Mouse (Mus musculus) embryonic facial prominence, embryonic 14.5 days (tissue): Measurements from ENCODE around the gene Arxes2. TPM values are rescaled to one million over a fixed set of nuclear protein-coding genes. Genes with fewer than 3 reads are reported as not detected.
"Not testable (repeated sequence)": the region's sequence is repeated elsewhere in the genome, so short reads cannot be mapped to it uniquely, and the experiment has no call there.

Experiments
- ATAC-seq: fragments of 200-750 bp; cut with Nextera tagmentation; 2 replicates; pipeline ENCODE4 v1.8.0; 2017; ENCODE audit warnings: low read depth, moderate number of reproducible peaks, moderate TSS enrichment
- DNase-seq: peaks from one replicate; pipeline ENCODE4 v3.0.0-alpha.2; 2015; ENCODE audit warnings: low spot score
- H3K27ac ChIP-seq: fragments of 300-500 bp; sonication (generic); replicated peaks from 2 replicates; pipeline ENCODE4 v1.5.1; 2014; ENCODE audit warnings: low read depth, mild to moderate bottlenecking, low read length, moderate library complexity
- H3K27me3 ChIP-seq: fragments of 300-500 bp; sonication (generic); replicated peaks from 2 replicates; pipeline ENCODE4 v1.6.1; 2014; ENCODE audit warnings: low read length; ENCODE audit not compliant: control insufficient read depth, insufficient read depth
- H3K36me3 ChIP-seq: fragments of 300-500 bp; sonication (generic); 2 replicates; pipeline ENCODE4 v1.6.1; 2014; ENCODE audit warnings: low read length, mixed read lengths; ENCODE audit not compliant: control insufficient read depth, insufficient read depth
- H3K4me1 ChIP-seq: fragments of 300-500 bp; sonication (generic); 2 replicates; pipeline ENCODE4 v1.6.1; 2014; ENCODE audit warnings: antibody characterized with exemption, low read length; ENCODE audit not compliant: control insufficient read depth, insufficient read depth
- H3K4me2 ChIP-seq: fragments of 300-500 bp; sonication (generic); 2 replicates; pipeline ENCODE4 v1.6.1; 2014; ENCODE audit warnings: low read depth, mild to moderate bottlenecking, low read length, moderate library complexity, mixed read lengths
- H3K4me3 ChIP-seq: fragments of 300-500 bp; sonication (generic); 2 replicates; pipeline ENCODE4 v1.5.1; 2014; ENCODE audit warnings: low read depth, mild to moderate bottlenecking, low read length
- H3K9ac ChIP-seq: fragments of 300-500 bp; sonication (generic); 2 replicates; pipeline ENCODE4 v1.6.1; 2014; ENCODE audit warnings: low read depth, mild to moderate bottlenecking, low read length, moderate library complexity, mixed read lengths
- H3K9me3 ChIP-seq: fragments of 300-500 bp; sonication (generic); 2 replicates; pipeline ENCODE4 v1.6.1; 2016; ENCODE audit warnings: low read length; ENCODE audit not compliant: control insufficient read depth
- WGBS: fragments of 180-500 bp; shearing (Covaris S2); extraction: QIAGEN DNeasy Blood & Tissue Kit; methylation state at CpG from one replicate; pipeline ENCODE4 v1.1.7; 2014; 5-methylcytosine and 5-hydroxymethylcytosine counted together
- polyA plus RNA-seq: library from polyadenylated mRNA; unstranded; fragments of >200 nt; fragmentation: Nextera tagmentation; extraction: Ambion mirVana; gene quantifications from 2 replicates; pipeline ENCODE4 v1.2.1, GENCODE M21; 2014

The Arxes2 gene
- polyA plus RNA-seq, 1 experiment from 2014 or later: 80.0 TPM

DNA sequence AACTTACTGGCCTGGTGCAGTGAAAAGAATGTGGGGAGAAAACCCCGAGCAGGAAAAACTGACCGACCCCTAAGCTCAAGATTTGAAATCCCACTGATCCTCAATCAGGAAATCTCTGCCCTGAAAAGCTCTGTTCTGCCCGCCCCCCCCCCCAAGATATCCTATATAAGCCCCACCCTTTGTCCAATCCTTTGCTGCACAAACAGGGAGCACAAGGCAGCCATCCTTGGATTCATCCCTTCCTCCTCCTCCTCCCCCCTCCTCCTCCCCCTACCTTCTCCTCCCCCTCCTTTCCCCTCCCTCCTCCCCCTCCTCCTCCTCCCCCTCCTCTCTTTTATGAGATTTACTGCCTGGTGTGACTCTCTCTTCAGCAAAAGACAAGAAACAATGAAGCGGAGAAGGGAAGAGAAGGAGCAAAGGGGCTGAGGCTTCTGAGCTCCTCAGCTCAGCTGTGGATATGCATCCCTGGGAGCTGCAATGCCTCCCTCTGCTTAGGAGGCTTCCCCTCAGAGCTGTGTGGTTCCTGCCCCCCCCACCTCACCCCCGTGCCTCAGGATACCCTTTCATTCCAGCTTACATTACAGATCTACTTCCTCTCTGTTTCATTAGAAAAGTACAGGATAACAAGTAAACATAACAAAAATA is 13.7 kb downstream of the Arxes2 start:
- no peak overlapping the region for H3K9ac ChIP-seq
- DNase-seq (no peak), ATAC-seq (no peak)
- no peak overlapping the region for H3K4me2 ChIP-seq
- no peak overlapping the region for H3K4me3 ChIP-seq
- H3K4me1 ChIP-seq: no peaks in the 10 kb centered on the region
- no peaks in the 10 kb centered on the region for H3K36me3 ChIP-seq
- no peak overlapping the region for H3K27ac ChIP-seq
- WGBS: 39% methylated on average over 4 of the region's 5 CpGs
- H3K27me3 ChIP-seq: no peaks in the 10 kb centered on the region
- H3K9me3 ChIP-seq: no peaks in the 10 kb centered on the region

DNA sequence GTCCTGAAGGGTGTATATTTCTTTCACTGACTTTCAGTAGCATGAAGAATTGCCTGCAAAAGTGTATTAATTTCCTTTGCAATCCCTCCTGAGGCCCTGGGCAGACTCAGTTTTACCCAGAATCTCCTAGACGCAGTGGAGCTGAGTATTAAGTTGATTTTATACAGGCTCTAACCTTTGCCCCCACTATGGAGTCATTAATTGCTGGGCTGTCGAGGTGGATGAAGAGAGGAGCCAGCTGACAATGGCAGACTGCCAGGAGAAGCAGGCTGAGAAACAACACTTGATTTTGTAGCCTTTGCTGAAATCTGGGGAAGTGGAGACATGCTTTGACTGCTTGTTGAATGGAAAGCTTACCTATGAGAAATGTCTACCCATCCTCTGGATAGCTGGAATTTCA is 20.8 kb downstream of the Arxes2 start:
- Histone ChIP-seq H3K9ac (no peak overlapping the region), H3K36me3 (no peaks in the 10 kb centered on the region), H3K4me1 (no peaks in the 10 kb centered on the region), H3K4me3 (no peak overlapping the region), H3K27me3 (no peaks in the 10 kb centered on the region), H3K27ac (no peak overlapping the region), H3K4me2 (no peak overlapping the region), H3K9me3 (no peaks in the 10 kb centered on the region)
- ATAC-seq (0 out of 2 replicates have a peak, but pooled peaks have one; percentile 30), DNase-seq (peak; percentile 17)
- WGBS: 25% methylated on average over 2 of the region's 2 CpGs

- no peaks in the 10 kb centered on the region for H3K4me1 ChIP-seq
- H3K36me3 ChIP-seq: no peaks in the 10 kb centered on the region
- 76% methylated on average over 1 of the region's 1 CpGs for WGBS
- no peak overlapping the region for H3K4me2 ChIP-seq
- DNase-seq: no peak
- no peak for ATAC-seq
- no peak overlapping the region for H3K4me3 ChIP-seq
- H3K27me3 ChIP-seq: no peaks in the 10 kb centered on the region; the same call in 1 of the 2 replicates
- H3K9ac ChIP-seq: no peak overlapping the region
- H3K9me3 ChIP-seq: no peaks in the 10 kb centered on the region
- H3K27ac ChIP-seq: no peak overlapping the region
Observed at GRCm38 (mm10) chrX:136030331-136030730, 36.7 kb downstream of the Arxes2 start.

GRCm38 (mm10) chrX:136032799-136033763 is 39.5 kb downstream of the Arxes2 start, which contains the start of gene Arxes1:
Gene Arxes1, plus strand, starts transcription at chrX:136033367.
- not testable (repeated sequence) for H3K27me3 ChIP-seq, H3K9me3 ChIP-seq, H3K9ac ChIP-seq, H3K27ac ChIP-seq, DNase-seq, H3K36me3 ChIP-seq, H3K4me1 ChIP-seq
- Histone ChIP-seq H3K4me2 (peak within 1 kb of the TSS; percentile 52), H3K4me3 (peak within 1 kb of the TSS; percentile 24)
- WGBS: no CpG with 5 or more reads among the region's 49 CpGs
- ATAC-seq: peak; percentile 94

DNA sequence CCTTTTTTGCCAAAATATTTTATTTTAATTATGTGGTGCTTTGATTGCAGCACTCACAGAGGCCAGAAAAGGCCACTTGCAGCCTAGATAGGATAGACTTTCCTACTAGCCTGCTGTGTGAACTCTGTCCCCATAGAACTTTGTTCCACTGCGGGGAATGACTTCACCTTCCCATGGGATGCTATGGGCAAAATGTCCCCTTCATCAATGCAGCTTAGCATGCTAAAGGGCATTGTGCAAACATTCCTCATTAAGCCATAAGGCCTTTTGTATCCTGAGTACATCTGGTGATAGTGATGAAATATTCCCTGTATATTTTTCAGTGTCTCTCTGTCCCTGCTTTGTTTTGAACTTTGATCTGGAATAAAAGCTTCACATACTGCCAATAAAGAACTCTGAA is 50.1 kb downstream of the Arxes2 start:
- Histone ChIP-seq H3K36me3 (no peaks in the 10 kb centered on the region), H3K9ac (no peak overlapping the region), H3K27ac (no peak overlapping the region), H3K4me1 (no peaks in the 10 kb centered on the region), H3K4me2 (no peak overlapping the region), H3K27me3 (no peaks in the 10 kb centered on the region; the same call in 1 of the 2 replicates), H3K4me3 (no peak overlapping the region), H3K9me3 (no peaks in the 10 kb centered on the region)
- DNase-seq (no peak), ATAC-seq (no peak)
- WGBS: 78% methylated on average over 1 of the region's 1 CpGs

Other genes starting within 250 kb of the Arxes2 start
- gene Bhlhb9, start 196.2 kb upstream of the Arxes2 start, polyA plus RNA-seq: 48.6 and 59.2 TPM in 2 replicates
- gene Gprasp2, start 154.8 kb upstream of the Arxes2 start, polyA plus RNA-seq: 28.0 and 36.9 TPM in 2 replicates
- gene Arxes1, start 39.5 kb downstream of the Arxes2 start, polyA plus RNA-seq: 28.6 and 32.8 TPM in 2 replicates
- gene Bex2, start 74.4 kb downstream of the Arxes2 start, polyA plus RNA-seq: 54.4 and 71.0 TPM in 2 replicates
- 0.06 TPM in 1 of 2 replicates, not detected in the other for gene Nxf3, start 91.4 kb downstream of the Arxes2 start, polyA plus RNA-seq
- gene Bex4, start 145.2 kb downstream of the Arxes2 start, polyA plus RNA-seq: 34.1 and 35.0 TPM in 2 replicates
- gene Tceal8, start 178.5 kb downstream of the Arxes2 start, polyA plus RNA-seq: 216 and 224 TPM in 2 replicates
- 6.6 and 7.0 TPM in 2 replicates for gene Tceal5, start 210.1 kb downstream of the Arxes2 start, polyA plus RNA-seq
- gene Tceal7, start 221.0 kb downstream of the Arxes2 start, polyA plus RNA-seq: 271 and 420 TPM in 2 replicates
- 131 and 140 TPM in 2 replicates for gene Bex1, start 221.7 kb downstream of the Arxes2 start, polyA plus RNA-seq